Mouse (Mus musculus): ENCODE results near the gene Lpar1. TPM values are rescaled to one million over a fixed set of nuclear protein-coding genes. Genes with fewer than 3 reads are reported as not detected.

The Lpar1 gene
- polyA plus RNA-seq, 1 experiment = 47.0 TPM

DNA sequence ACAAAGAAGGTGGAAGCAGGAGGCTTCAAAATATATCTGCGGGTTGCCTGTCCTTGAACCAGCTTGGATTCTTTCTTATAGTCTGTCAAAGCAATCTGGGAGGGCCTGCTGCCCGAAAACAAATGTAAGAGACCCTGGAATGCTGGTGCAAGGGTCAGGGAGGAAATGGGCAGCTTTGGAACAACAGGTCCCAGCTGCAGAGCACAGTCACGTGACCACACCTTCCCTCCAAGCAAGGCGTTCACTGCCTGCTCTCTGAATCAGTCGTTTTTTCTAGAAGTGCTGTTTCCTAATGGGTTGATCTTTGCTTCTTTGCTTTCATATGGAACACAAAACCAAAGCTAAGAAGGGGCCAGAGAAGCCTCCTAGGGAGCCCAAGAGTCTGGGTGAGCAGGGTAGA is 111.4 kb downstream of the Lpar1 start:
- TF ChIP-seq CTCF (IDR thresholded peaks at IDR 0.05; ENCODE audit: extremely low read depth, insufficient read length, insufficient replicate concordance, low read depth, low read length) (no peak), POLR2A (IDR thresholded peaks at IDR 0.05; ENCODE audit: low read depth, low read length) (no peak)
- no peaks in the 10 kb centered on the region; the same call in 1 of the 2 replicates for H3K36me3 ChIP-seq (ENCODE audit: control insufficient read depth, insufficient read depth, low read length)
- H3K4me1 ChIP-seq (ENCODE audit: control insufficient read depth, insufficient read depth, insufficient read length, low read length) = peaks cover 4% of the 10 kb centered on the region; the same call in 1 of the 2 replicates
- H3K27ac ChIP-seq (ENCODE audit: insufficient read depth, low read depth, low read length) = peak overlapping the region; percentile 2; the same call in 1 of the 2 replicates
- no peaks in the 10 kb centered on the region for H3K27me3 ChIP-seq (ENCODE audit: control insufficient read depth, insufficient read depth, low read length)
- H3K4me3 ChIP-seq (ENCODE audit: low read depth, low read length) = no peak overlapping the region
- 23% methylated on average over 5 of the region's 5 CpGs for WGBS

GRCm38 (mm10) chr4:58438654-58439053 is 115.0 kb downstream of the Lpar1 start:
- Histone ChIP-seq H3K27me3 (ENCODE audit: control insufficient read depth, insufficient read depth, low read length) (no peaks in the 10 kb centered on the region), H3K36me3 (ENCODE audit: control insufficient read depth, insufficient read depth, low read length) (peaks cover 10% of the 10 kb centered on the region), H3K4me1 (ENCODE audit: control insufficient read depth, insufficient read depth, insufficient read length, low read length) (peaks cover 7% of the 10 kb centered on the region), H3K27ac (ENCODE audit: insufficient read depth, low read depth, low read length) (no peak overlapping the region), H3K4me3 (ENCODE audit: low read depth, low read length) (no peak overlapping the region)
- 93% methylated on average over 7 of the region's 7 CpGs for WGBS
- TF ChIP-seq POLR2A (IDR thresholded peaks at IDR 0.05; ENCODE audit: low read depth, low read length) (no peak), CTCF (IDR thresholded peaks at IDR 0.05; ENCODE audit: extremely low read depth, insufficient read length, insufficient replicate concordance, low read depth, low read length) (no peak)

DNA sequence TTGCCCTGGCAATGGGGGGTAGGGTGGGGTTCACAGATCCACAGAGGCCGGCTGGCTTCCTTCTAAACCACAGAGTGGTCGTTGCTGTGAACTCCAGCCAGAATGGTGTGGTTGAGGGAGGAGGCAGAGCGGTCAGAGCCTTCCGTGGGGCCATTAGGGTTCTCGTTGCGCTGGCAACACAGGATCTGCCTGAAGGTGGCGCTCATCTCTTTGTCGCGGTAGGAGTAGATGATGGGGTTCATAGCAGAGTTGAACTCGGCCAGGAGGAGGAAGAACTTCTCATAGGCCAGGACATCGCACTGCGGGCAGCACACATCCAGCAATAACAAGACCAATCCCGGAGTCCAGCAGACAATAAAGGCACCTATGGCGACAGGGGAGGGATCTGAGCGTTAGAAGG is 116.4 kb downstream of the Lpar1 start:
- Histone ChIP-seq H3K27me3 (ENCODE audit: control insufficient read depth, insufficient read depth, low read length) (no peaks in the 10 kb centered on the region), H3K4me3 (ENCODE audit: low read depth, low read length) (no peak overlapping the region), H3K4me1 (ENCODE audit: control insufficient read depth, insufficient read depth, insufficient read length, low read length) (peaks cover 4% of the 10 kb centered on the region), H3K27ac (ENCODE audit: insufficient read depth, low read depth, low read length) (no peak overlapping the region), H3K36me3 (ENCODE audit: control insufficient read depth, insufficient read depth, low read length) (peaks cover 10% of the 10 kb centered on the region)
- 89% methylated on average over 15 of the region's 15 CpGs for WGBS
- TF ChIP-seq POLR2A (IDR thresholded peaks at IDR 0.05; ENCODE audit: low read depth, low read length) = no peak
- TF ChIP-seq CTCF (IDR thresholded peaks at IDR 0.05; ENCODE audit: extremely low read depth, insufficient read length, insufficient replicate concordance, low read depth, low read length) = peak; percentile 22; the same call in 1 of the 2 replicates

GRCm38 (mm10) chr4:58423276-58423930 is 130.3 kb downstream of the Lpar1 start:
- TF ChIP-seq POLR2A (IDR thresholded peaks at IDR 0.05; ENCODE audit: low read depth, low read length) (no peak), CTCF (IDR thresholded peaks at IDR 0.05; ENCODE audit: extremely low read depth, insufficient read length, insufficient replicate concordance, low read depth, low read length) (no peak)
- no peak overlapping the region for H3K4me3 ChIP-seq (ENCODE audit: low read depth, low read length)
- H3K36me3 ChIP-seq (ENCODE audit: control insufficient read depth, insufficient read depth, low read length) = no peaks in the 10 kb centered on the region
- peaks cover 3% of the 10 kb centered on the region; the same call in 1 of the 2 replicates for H3K4me1 ChIP-seq (ENCODE audit: control insufficient read depth, insufficient read depth, insufficient read length, low read length)
- no peak overlapping the region for H3K27ac ChIP-seq (ENCODE audit: insufficient read depth, low read depth, low read length)
- no peaks in the 10 kb centered on the region for H3K27me3 ChIP-seq (ENCODE audit: control insufficient read depth, insufficient read depth, low read length)
- WGBS = 45% methylated on average over 9 of the region's 9 CpGs

- no peaks in the 10 kb centered on the region for H3K27me3 ChIP-seq (ENCODE audit: control insufficient read depth, insufficient read depth, low read length)
- no peaks in the 10 kb centered on the region for H3K36me3 ChIP-seq (ENCODE audit: control insufficient read depth, insufficient read depth, low read length)
- WGBS = 12% methylated on average over 5 of the region's 5 CpGs
- TF ChIP-seq CTCF (IDR thresholded peaks at IDR 0.05; ENCODE audit: extremely low read depth, insufficient read length, insufficient replicate concordance, low read depth, low read length) = peak; percentile 47; the same call in 1 of the 2 replicates
- no peak for TF ChIP-seq POLR2A (IDR thresholded peaks at IDR 0.05; ENCODE audit: low read depth, low read length)
- no peak overlapping the region for H3K4me3 ChIP-seq (ENCODE audit: low read depth, low read length)
- H3K27ac ChIP-seq (ENCODE audit: insufficient read depth, low read depth, low read length) = no peak overlapping the region
- H3K4me1 ChIP-seq (ENCODE audit: control insufficient read depth, insufficient read depth, insufficient read length, low read length) = peaks cover 3% of the 10 kb centered on the region; the same call in 1 of the 2 replicates
Measured at GRCm38 (mm10) chr4:58419225-58419624, 134.5 kb downstream of the Lpar1 start.

DNA sequence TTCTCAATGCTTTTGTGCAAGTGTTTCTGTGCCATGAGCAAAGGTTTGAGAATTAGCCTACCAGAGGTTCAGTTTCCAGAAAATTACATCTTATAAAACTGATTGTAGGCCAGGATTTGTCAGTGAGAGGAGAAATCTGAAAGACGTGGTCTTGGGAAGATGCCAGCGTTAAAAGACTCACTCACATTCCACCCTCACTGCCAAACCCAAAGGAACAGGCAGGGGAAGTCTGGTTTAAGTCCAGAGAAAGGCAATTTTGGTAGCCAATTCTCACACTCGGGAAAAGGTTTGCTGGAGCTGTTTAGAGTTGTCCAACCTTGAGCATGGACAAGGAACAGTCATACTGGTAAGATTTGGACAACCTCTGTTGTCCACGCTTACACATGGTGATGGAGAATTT is 136.4 kb downstream of the Lpar1 start:
- WGBS = 65% methylated on average over 4 of the region's 4 CpGs
- no peak for TF ChIP-seq CTCF (IDR thresholded peaks at IDR 0.05; ENCODE audit: extremely low read depth, insufficient read length, insufficient replicate concordance, low read depth, low read length)
- TF ChIP-seq POLR2A (IDR thresholded peaks at IDR 0.05; ENCODE audit: low read depth, low read length) = no peak

DNA sequence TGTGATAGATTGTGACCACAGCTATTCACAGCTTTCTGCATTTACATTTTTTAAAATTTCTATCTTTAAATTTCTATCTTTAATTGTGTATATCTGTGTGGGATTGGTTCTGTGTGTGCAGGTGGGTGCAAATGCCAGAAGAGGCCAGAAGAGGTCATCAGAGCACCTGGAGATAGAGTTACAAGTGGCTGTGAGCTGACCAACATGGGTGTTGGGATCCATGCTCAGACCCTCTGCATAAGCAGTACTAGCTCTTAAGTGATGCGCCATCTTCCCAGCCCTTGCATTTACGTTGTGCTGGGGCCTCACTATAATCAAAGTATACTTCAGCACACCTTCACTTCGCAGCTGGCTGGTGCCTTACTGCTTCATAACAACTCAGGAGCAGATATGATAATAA is 138.2 kb downstream of the Lpar1 start:
- no peak overlapping the region for H3K4me3 ChIP-seq (ENCODE audit: low read depth, low read length)
- WGBS = 91% methylated on average over 3 of the region's 3 CpGs
- TF ChIP-seq CTCF (IDR thresholded peaks at IDR 0.05; ENCODE audit: extremely low read depth, insufficient read length, insufficient replicate concordance, low read depth, low read length) (peak; percentile 29; the same call in 1 of the 2 replicates), POLR2A (IDR thresholded peaks at IDR 0.05; ENCODE audit: low read depth, low read length) (no peak)
- no peak overlapping the region for H3K27ac ChIP-seq (ENCODE audit: insufficient read depth, low read depth, low read length)
- no peaks in the 10 kb centered on the region for H3K27me3 ChIP-seq (ENCODE audit: control insufficient read depth, insufficient read depth, low read length)
- H3K4me1 ChIP-seq (ENCODE audit: control insufficient read depth, insufficient read depth, insufficient read length, low read length) = no peaks in the 10 kb centered on the region
- H3K36me3 ChIP-seq (ENCODE audit: control insufficient read depth, insufficient read depth, low read length) = no peaks in the 10 kb centered on the region

More for the DNA sequence above, 136.4 kb downstream of the Lpar1 start:
- no peaks in the 10 kb centered on the region for H3K36me3 ChIP-seq (ENCODE audit: control insufficient read depth, insufficient read depth, low read length)
- no peaks in the 10 kb centered on the region for H3K27me3 ChIP-seq (ENCODE audit: control insufficient read depth, insufficient read depth, low read length)
- no peak overlapping the region for H3K27ac ChIP-seq (ENCODE audit: insufficient read depth, low read depth, low read length)
- H3K4me3 ChIP-seq (ENCODE audit: low read depth, low read length) = no peak overlapping the region
- H3K4me1 ChIP-seq (ENCODE audit: control insufficient read depth, insufficient read depth, insufficient read length, low read length) = no peaks in the 10 kb centered on the region
